Mouse (Mus musculus) cerebellum, adult 11 months (tissue): ENCODE measurements around the gene Kif16b.
A peak's percentile ranks its signal among the peaks of the same experiment; 100 is the strongest.

ENCODE experiments used
- DNase-seq: peaks from one replicate; pipeline ENCODE4 v3.0.0; 2022

Gene Kif16b

GRCm38 (mm10) chr2:142900862-142901805, at the start of gene Kif16b:
Kif16b (minus strand) TSS chr2:142901531.
- DNase-seq, result peak; percentile 89

GRCm38 (mm10) chr2:142940899-142941642, 39.7 kb upstream of the Kif16b start:
- no peak for DNase-seq

GRCm38 (mm10) chr2:142930445-142930844, 29.1 kb upstream of the Kif16b start:
- peak; percentile 3 for DNase-seq

GRCm38 (mm10) chr2:142929226-142930112, 28.1 kb upstream of the Kif16b start:
- no peak for DNase-seq

GRCm38 (mm10) chr2:142910808-142911388, 9.6 kb upstream of the Kif16b start:
- DNase-seq, result no peak

GRCm38 (mm10) chr2:142909213-142909612, 7.9 kb upstream of the Kif16b start:
- DNase-seq, result no peak

- DNase-seq, result no peak
These were observed 5.7 kb upstream of the Kif16b start for GRCm38 (mm10) chr2:142907056-142907455.

- peak; percentile 92 for DNase-seq
These were observed 1.9 kb upstream of the Kif16b start for GRCm38 (mm10) chr2:142902905-142903895.

- DNase-seq, result no peak
These were observed 1.0 kb downstream of the Kif16b start for GRCm38 (mm10) chr2:142900120-142900861.

- DNase-seq, result no peak
These were observed 7.6 kb downstream of the Kif16b start for GRCm38 (mm10) chr2:142893780-142894179.

GRCm38 (mm10) chr2:142891283-142891682, 10.0 kb downstream of the Kif16b start:
- no peak for DNase-seq

- DNase-seq, result no peak
These were observed 16.9 kb downstream of the Kif16b start for GRCm38 (mm10) chr2:142884456-142884855.

- no peak for DNase-seq
These were observed 17.7 kb downstream of the Kif16b start for GRCm38 (mm10) chr2:142883625-142883994.

GRCm38 (mm10) chr2:142882871-142883624, 18.3 kb downstream of the Kif16b start:
- DNase-seq, result no peak

GRCm38 (mm10) chr2:142882466-142882865, 18.9 kb downstream of the Kif16b start:
- no peak for DNase-seq

- no peak for DNase-seq
These were observed 20.2 kb downstream of the Kif16b start for GRCm38 (mm10) chr2:142881177-142881576.

GRCm38 (mm10) chr2:142879257-142879818, 22.0 kb downstream of the Kif16b start:
- DNase-seq, result no peak

- no peak for DNase-seq
These were observed 24.7 kb downstream of the Kif16b start for GRCm38 (mm10) chr2:142876636-142877035.

- DNase-seq, result no peak
These were observed 25.4 kb downstream of the Kif16b start for GRCm38 (mm10) chr2:142875936-142876335.
